Comparison of ENCODE assay signal across 26 mouse cellular contexts in the genomic region with DNA sequence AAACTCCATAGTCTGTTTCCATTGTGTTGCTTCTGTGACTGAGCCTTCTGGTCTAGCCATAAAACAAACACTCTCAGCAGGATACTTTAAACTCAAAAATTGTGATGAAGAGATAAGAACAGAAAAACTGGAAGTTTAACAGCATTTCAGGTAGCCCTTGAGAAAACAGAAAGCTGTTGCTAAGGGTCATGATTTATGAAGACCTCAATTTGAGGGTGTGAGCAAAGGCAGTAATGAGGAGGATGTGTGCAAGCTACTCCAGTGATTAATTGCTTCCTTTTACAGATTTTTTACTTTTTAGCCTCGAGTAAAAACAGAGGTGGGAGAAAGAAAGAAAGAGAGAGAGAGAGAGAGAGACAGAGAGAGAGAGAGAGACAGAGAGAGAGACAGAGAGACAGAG. TPM values are rescaled to one million over a fixed set of nuclear protein-coding genes. Genes with fewer than 3 reads are reported as not detected.
DNase-seq lines count a peak whose midpoint lies in the region; ATAC-seq and TF ChIP-seq lines count a peak whose summit lies in the region.
"Had no signal": no experiment of that assay in that cellular context is flagged by ENCODE, and none has a peak within 500 bp of the region (broad histone marks: within the 10 kb centered on the region; RNA-seq: fewer than 3 reads in every experiment).

No protein-coding gene starts in this region.

- H3K27ac ChIP-seq in heart, postnatal 0 days (ENCODE audit: low read depth), result no peak overlapping the region
- no peak overlapping the region for H3K27ac ChIP-seq in heart, embryonic 12.5 days (ENCODE audit: poor library complexity, severe bottlenecking)
- H3K27ac ChIP-seq in kidney, postnatal 0 days, result no peak overlapping the region
- H3K27ac ChIP-seq in embryonic facial prominence, embryonic 14.5 days (replicated peaks; ENCODE audit: low read depth, low read length), result no peak overlapping the region
- no peak overlapping the region for H3K27ac ChIP-seq in limb, embryonic 13.5 days
- H3K27ac ChIP-seq: heart, embryonic 10.5 days; hindbrain, embryonic 15.5 days; liver, embryonic 12.5 days; macrophage; midbrain, embryonic 10.5 days; stomach, embryonic 15.5 days had no signal

- H3K9ac ChIP-seq in heart, postnatal 0 days (replicated peaks; ENCODE audit: low read depth, low read length), result no peak overlapping the region
- H3K9ac ChIP-seq in heart, embryonic 12.5 days, result no peak overlapping the region
- H3K9ac ChIP-seq in kidney, postnatal 0 days (ENCODE audit: low read depth, low read length), result no peak overlapping the region
- H3K9ac ChIP-seq in embryonic facial prominence, embryonic 14.5 days (ENCODE audit: low read depth, low read length), result no peak overlapping the region
- H3K9ac ChIP-seq in limb, embryonic 13.5 days, result no peak overlapping the region
- H3K9ac ChIP-seq: hindbrain, embryonic 15.5 days; liver, embryonic 12.5 days; stomach, embryonic 15.5 days had no signal

- TF ChIP-seq EP300 in heart, postnatal 0 days (IDR thresholded peaks at IDR 0.05; ENCODE audit: low read depth), result no peak

- TF ChIP-seq CTCF in heart, postnatal 0 days (IDR thresholded peaks at IDR 0.05; ENCODE audit: low read depth), result no peak
- no peak for TF ChIP-seq CTCF in kidney, postnatal 0 days (IDR thresholded peaks at IDR 0.05; ENCODE audit: low read depth)

- no peaks in the 10 kb centered on the region for H3K27me3 ChIP-seq in heart, postnatal 0 days (ENCODE audit: control insufficient read depth, insufficient read depth, low read length)
- H3K27me3 ChIP-seq in heart, embryonic 12.5 days (replicated peaks), result no peaks in the 10 kb centered on the region
- no peaks in the 10 kb centered on the region for H3K27me3 ChIP-seq in kidney, postnatal 0 days (ENCODE audit: insufficient read depth, low read length)
- no peaks in the 10 kb centered on the region for H3K27me3 ChIP-seq in embryonic facial prominence, embryonic 14.5 days (replicated peaks; ENCODE audit: control insufficient read depth, insufficient read depth, low read length)
- H3K27me3 ChIP-seq in limb, embryonic 13.5 days, result no peaks in the 10 kb centered on the region
- H3K27me3 ChIP-seq: CH12.LX; hindbrain, embryonic 15.5 days; liver, embryonic 12.5 days; stomach, embryonic 15.5 days had no signal

- DNase-seq in heart, postnatal 0 days (ENCODE audit: low spot score), result no peak
- peak; percentile 58 for DNase-seq in kidney, postnatal 0 days (ENCODE audit: low spot score)
- no peak for DNase-seq in kidney, postnatal 25 days
- DNase-seq in embryonic facial prominence, embryonic 14.5 days (ENCODE audit: low spot score), result no peak
- no peak for DNase-seq in cerebellum, postnatal 14 days
- DNase-seq: adrenal gland, postnatal 36 days; cerebellum, adult 2 months; gastrocnemius, postnatal 36 days; heart, postnatal 14 days; kidney, adult 11 months; layer of hippocampus, postnatal 36 days; right cerebral cortex, postnatal 14 days had no signal

- H3K4me1 ChIP-seq in heart, postnatal 0 days (ENCODE audit: control insufficient read depth, insufficient read depth), result no peaks in the 10 kb centered on the region
- peaks cover 10% of the 10 kb centered on the region; the same call in 1 of the 2 replicates for H3K4me1 ChIP-seq in heart, embryonic 12.5 days (replicated peaks)
- H3K4me1 ChIP-seq in kidney, postnatal 0 days (replicated peaks; ENCODE audit: insufficient read depth, low read length), result 0 out of 2 replicates have a peak, but pooled peaks cover 3% of the 10 kb centered on the region
- H3K4me1 ChIP-seq in embryonic facial prominence, embryonic 14.5 days (ENCODE audit: control insufficient read depth, insufficient read depth, low read length), result no peaks in the 10 kb centered on the region
- H3K4me1 ChIP-seq in limb, embryonic 13.5 days, result peaks cover 17% of the 10 kb centered on the region
- H3K4me1 ChIP-seq: hindbrain, embryonic 15.5 days; liver, embryonic 12.5 days; stomach, embryonic 15.5 days had no signal

- ATAC-seq in heart, postnatal 0 days (ENCODE audit: insufficient read depth, low read depth), result no peak
- ATAC-seq in heart, embryonic 12.5 days (ENCODE audit: insufficient number of reproducible peaks, low FRiP score), result no peak
- ATAC-seq in kidney, postnatal 0 days (replicated peaks; ENCODE audit: low FRiP score, low read depth), result no peak
- no peak for ATAC-seq in embryonic facial prominence, embryonic 14.5 days (ENCODE audit: low read depth)
- ATAC-seq in limb, embryonic 13.5 days (ENCODE audit: low FRiP score, low read depth), result no peak
- ATAC-seq in cerebellum, adult (ENCODE audit: insufficient number of reproducible peaks, low FRiP score, low TSS enrichment), result no peak
- ATAC-seq: forebrain, embryonic 14.5 days; liver, embryonic 12.5 days had no signal

- peak overlapping the region; percentile 26 for H3K4me3 ChIP-seq in heart, postnatal 0 days (ENCODE audit: low read depth, low read length)
- no peak overlapping the region for H3K4me3 ChIP-seq in heart, embryonic 12.5 days
- H3K4me3 ChIP-seq in kidney, postnatal 0 days (replicated peaks; ENCODE audit: low read depth, low read length), result peak overlapping the region; percentile 42; the same call in 1 of the 2 replicates
- H3K4me3 ChIP-seq in embryonic facial prominence, embryonic 14.5 days (ENCODE audit: low read depth, low read length), result no peak overlapping the region
- no peak overlapping the region for H3K4me3 ChIP-seq in limb, embryonic 13.5 days
- H3K4me3 ChIP-seq: heart, embryonic 10.5 days; hindbrain, embryonic 15.5 days; liver, embryonic 12.5 days; midbrain, embryonic 10.5 days; stomach, embryonic 15.5 days had no signal

- H3K9me3 ChIP-seq in heart, postnatal 0 days (replicated peaks; ENCODE audit: control insufficient read depth, low read length), result no peaks in the 10 kb centered on the region
- no peaks in the 10 kb centered on the region for H3K9me3 ChIP-seq in heart, embryonic 12.5 days (replicated peaks)
- no peaks in the 10 kb centered on the region for H3K9me3 ChIP-seq in kidney, postnatal 0 days (replicated peaks; ENCODE audit: low read length)
- H3K9me3 ChIP-seq in embryonic facial prominence, embryonic 14.5 days (ENCODE audit: control insufficient read depth, low read length), result no peaks in the 10 kb centered on the region
- no peaks in the 10 kb centered on the region for H3K9me3 ChIP-seq in limb, embryonic 13.5 days
- H3K9me3 ChIP-seq: heart, embryonic 10.5 days; hindbrain, embryonic 15.5 days; liver, embryonic 12.5 days; midbrain, embryonic 10.5 days; stomach, embryonic 15.5 days had no signal

- WGBS in heart, postnatal 0 days, result 3% methylated on average over 1 of the region's 1 CpGs
- 21% methylated on average over 1 of the region's 1 CpGs for WGBS in heart, embryonic 12.5 days
- WGBS in kidney, postnatal 0 days, result 0% methylated on average over 1 of the region's 1 CpGs
- 21% methylated on average over 1 of the region's 1 CpGs for WGBS in embryonic facial prominence, embryonic 14.5 days
- 0% methylated on average over 1 of the region's 1 CpGs for WGBS in limb, embryonic 13.5 days

- H3K4me2 ChIP-seq in heart, postnatal 0 days (ENCODE audit: low read depth, low read length), result peak overlapping the region; percentile 19; the same call in 1 of the 2 replicates
- H3K4me2 ChIP-seq in heart, embryonic 12.5 days, result no peak overlapping the region
- H3K4me2 ChIP-seq in kidney, postnatal 0 days (ENCODE audit: low read length), result peak overlapping the region; percentile 57
- peak overlapping the region; percentile 7 for H3K4me2 ChIP-seq in embryonic facial prominence, embryonic 14.5 days (ENCODE audit: low read depth, low read length)
- 0 out of 2 replicates have a peak overlapping the region, but pooled peaks have one; percentile 11 for H3K4me2 ChIP-seq in limb, embryonic 13.5 days (replicated peaks)
- H3K4me2 ChIP-seq: hindbrain, embryonic 15.5 days; liver, embryonic 12.5 days; stomach, embryonic 15.5 days had no signal

- H3K36me3 ChIP-seq in heart, postnatal 0 days (replicated peaks; ENCODE audit: control insufficient read depth, insufficient read depth, low read length), result no peaks in the 10 kb centered on the region
- H3K36me3 ChIP-seq in heart, embryonic 12.5 days, result no peaks in the 10 kb centered on the region
- H3K36me3 ChIP-seq in kidney, postnatal 0 days (ENCODE audit: insufficient read depth, low read length), result no peaks in the 10 kb centered on the region
- H3K36me3 ChIP-seq in embryonic facial prominence, embryonic 14.5 days (ENCODE audit: control insufficient read depth, insufficient read depth, low read length), result no peaks in the 10 kb centered on the region
- no peaks in the 10 kb centered on the region for H3K36me3 ChIP-seq in limb, embryonic 13.5 days
- H3K36me3 ChIP-seq: heart, embryonic 10.5 days; hindbrain, embryonic 15.5 days; liver, embryonic 12.5 days; midbrain, embryonic 10.5 days; stomach, embryonic 15.5 days had no signal

RNA-seq across cellular contexts. Expression of a gene that starts 2.1 kb away (rescaled TPM):
- total RNA-seq in heart, postnatal 0 days (2014; rRNA removed; ENCODE audit: low replicate concordance), result 3.4 and 16.2 TPM in 2 replicates
- 2.2 and 2.6 TPM in 2 replicates for polyA plus RNA-seq in heart, postnatal 0 days (2015; fragmentation: Nextera tagmentation; extraction: Ambion mirVana)
- polyA plus RNA-seq in heart, embryonic 12.5 days (2016; fragmentation: Nextera tagmentation; extraction: Ambion mirVana), result 0.72 and 0.81 TPM in 2 replicates
- 10.6 and 11.2 TPM in 2 replicates for polyA plus RNA-seq in kidney, postnatal 0 days (2015; fragmentation: Nextera tagmentation; extraction: Ambion mirVana)
- polyA plus RNA-seq in embryonic facial prominence, embryonic 14.5 days (2014; fragmentation: Nextera tagmentation; extraction: Ambion mirVana), result 3.8 and 5.4 TPM in 2 replicates
- 1.9 and 2.2 TPM in 2 replicates for polyA plus RNA-seq in limb, embryonic 13.5 days (2015; fragmentation: Nextera tagmentation; extraction: Ambion mirVana)
- total RNA-seq: CH12.LX; common myeloid progenitor, adult 5-6 weeks; MEL had no signal
- polyA plus RNA-seq: macrophage had no signal

RNA-seq across cellular contexts. Expression of a gene that starts 23.9 kb away (rescaled TPM):
- 13.8 and 15.2 TPM in 2 replicates for total RNA-seq in heart, postnatal 0 days (2014; rRNA removed; ENCODE audit: low replicate concordance)
- polyA plus RNA-seq in heart, postnatal 0 days (2015; fragmentation: Nextera tagmentation; extraction: Ambion mirVana), result 16.0 and 19.3 TPM in 2 replicates
- polyA plus RNA-seq in heart, embryonic 12.5 days (2016; fragmentation: Nextera tagmentation; extraction: Ambion mirVana), result 10.1 and 10.2 TPM in 2 replicates
- 26.6 and 29.4 TPM in 2 replicates for polyA plus RNA-seq in kidney, postnatal 0 days (2015; fragmentation: Nextera tagmentation; extraction: Ambion mirVana)
- polyA plus RNA-seq in embryonic facial prominence, embryonic 14.5 days (2014; fragmentation: Nextera tagmentation; extraction: Ambion mirVana), result 3.6 and 4.7 TPM in 2 replicates
- 0.57 and 1.2 TPM in 2 replicates for polyA plus RNA-seq in limb, embryonic 13.5 days (2015; fragmentation: Nextera tagmentation; extraction: Ambion mirVana)
- total RNA-seq: adrenal gland, postnatal 36 days; common myeloid progenitor, adult 5-6 weeks; gastrocnemius, postnatal 36 days; MEL; neutrophil, adult 5-6 weeks had no signal
- polyA plus RNA-seq: liver, embryonic 12.5 days; macrophage had no signal

Comparison
In these comparisons a context has a peak if more than half of its experiments do, and no peak if none do; other contexts are left out.
1. H3K4me3 ChIP-seq: peak in heart, postnatal 0 days (single experiment) and kidney, postnatal 0 days (single experiment); none in heart, embryonic 12.5 days (single experiment), embryonic facial prominence, embryonic 14.5 days (single experiment) and limb, embryonic 13.5 days (single experiment).